Mouse (Mus musculus) testis, adult 2 months (tissue): ENCODE measurements at regions not wholly inside any gene's neighbourhood (a gene's known extent, or its start where the extent isn't known, plus 50 kb on each side); places are given as distances from the start of the nearest gene placed in this dataset.

Experiments used
- H3K27ac ChIP-seq: fragments of 200-500 bp; 2 replicates; pipeline ENCODE4 v1.5.1; 2012; ENCODE audit warnings: low read depth, low read length; ENCODE audit not compliant: control insufficient read depth, insufficient read depth
- H3K27me3 ChIP-seq: fragments of 200-500 bp; 2 replicates; pipeline ENCODE4 v1.6.1; 2012; ENCODE audit warnings: mild to moderate bottlenecking, low read length, moderate library complexity; ENCODE audit not compliant: control insufficient read depth, insufficient read depth
- H3K36me3 ChIP-seq: fragments of 200-500 bp; 2 replicates; pipeline ENCODE4 v1.6.1; 2012; ENCODE audit warnings: mild to moderate bottlenecking, low read length; ENCODE audit not compliant: control insufficient read depth, insufficient read depth
- H3K4me1 ChIP-seq: fragments of 200-500 bp; 2 replicates; pipeline ENCODE4 v1.6.1; 2012; ENCODE audit warnings: low read length; ENCODE audit not compliant: control insufficient read depth, insufficient read depth
- H3K4me3 ChIP-seq: fragments of 200-500 bp; 2 replicates; pipeline ENCODE4 v1.5.1; 2012; ENCODE audit warnings: low read depth, mild to moderate bottlenecking, low read length, moderate library complexity, mixed read lengths; ENCODE audit not compliant: control insufficient read depth
- CTCF ChIP-seq: fragments of 200-500 bp; IDR thresholded peaks from 2 replicates; pipeline ENCODE4 v1.5.1; 2012; ENCODE audit warnings: low read depth, mild to moderate bottlenecking, inconsistent platforms, low read length, moderate library complexity; ENCODE audit not compliant: control insufficient read depth, insufficient read depth, insufficient replicate concordance
- POLR2A ChIP-seq: fragments of 200-500 bp; IDR thresholded peaks from 2 replicates; pipeline ENCODE4 v1.6.1; 2012; ENCODE audit warnings: low read depth, mild to moderate bottlenecking, inconsistent platforms, low read length, moderate library complexity; ENCODE audit not compliant: control insufficient read depth

DNA sequence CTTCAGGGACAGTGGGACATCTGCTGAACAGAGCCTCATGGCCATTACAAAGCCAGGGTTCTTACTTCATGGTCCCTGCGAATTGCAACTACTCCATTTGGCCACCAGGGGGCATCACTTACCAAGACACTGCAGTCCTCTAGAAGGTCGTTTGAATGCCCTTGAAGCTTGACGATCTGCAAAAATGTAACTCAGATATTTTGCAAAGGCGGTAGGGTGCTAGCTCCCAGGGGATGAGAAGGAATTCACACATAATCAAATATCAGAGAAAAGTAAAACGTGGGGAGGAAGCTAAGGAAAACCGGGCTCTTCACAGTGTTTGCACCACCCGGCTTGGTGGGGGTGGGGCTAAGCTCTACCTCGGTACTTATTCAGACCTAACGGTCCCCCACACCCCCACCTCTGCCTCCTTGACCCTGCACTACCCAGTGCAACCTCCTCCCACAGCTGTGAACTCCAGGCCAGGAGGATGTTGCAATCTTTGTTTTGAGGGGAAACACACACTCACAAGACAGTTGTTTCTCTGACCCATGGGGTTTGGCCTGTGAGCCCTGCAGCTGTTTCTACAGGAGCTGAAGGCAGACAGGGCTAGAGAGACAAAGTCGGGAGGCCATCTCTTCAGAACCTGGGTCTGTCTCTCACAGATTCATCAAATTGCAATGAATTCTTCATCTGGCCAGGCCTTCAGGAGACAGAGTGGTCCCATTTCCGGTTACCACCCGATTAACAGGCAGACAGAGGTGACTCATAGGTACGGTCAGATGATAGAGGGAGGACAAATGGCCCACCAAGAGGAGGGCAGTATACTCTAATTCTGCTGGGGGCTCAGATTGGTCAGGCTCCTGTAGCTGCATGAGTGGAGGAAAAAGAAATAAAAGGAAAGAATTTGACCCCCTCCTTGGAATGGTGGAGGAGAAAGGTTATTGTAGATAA lies 85.3 kb upstream of the Fam49a start:
- H3K4me3 ChIP-seq, result no peak overlapping the region; the same call in 1 of the 2 replicates
- no peak overlapping the region; the same call in 1 of the 2 replicates for H3K27ac ChIP-seq
- H3K27me3 ChIP-seq, result no peaks in the 10 kb centered on the region
- TF ChIP-seq POLR2A (no peak), CTCF (peak; percentile 70)
- H3K4me1 ChIP-seq, result peaks cover 6% of the 10 kb centered on the region
- no peaks in the 10 kb centered on the region for H3K36me3 ChIP-seq

DNA sequence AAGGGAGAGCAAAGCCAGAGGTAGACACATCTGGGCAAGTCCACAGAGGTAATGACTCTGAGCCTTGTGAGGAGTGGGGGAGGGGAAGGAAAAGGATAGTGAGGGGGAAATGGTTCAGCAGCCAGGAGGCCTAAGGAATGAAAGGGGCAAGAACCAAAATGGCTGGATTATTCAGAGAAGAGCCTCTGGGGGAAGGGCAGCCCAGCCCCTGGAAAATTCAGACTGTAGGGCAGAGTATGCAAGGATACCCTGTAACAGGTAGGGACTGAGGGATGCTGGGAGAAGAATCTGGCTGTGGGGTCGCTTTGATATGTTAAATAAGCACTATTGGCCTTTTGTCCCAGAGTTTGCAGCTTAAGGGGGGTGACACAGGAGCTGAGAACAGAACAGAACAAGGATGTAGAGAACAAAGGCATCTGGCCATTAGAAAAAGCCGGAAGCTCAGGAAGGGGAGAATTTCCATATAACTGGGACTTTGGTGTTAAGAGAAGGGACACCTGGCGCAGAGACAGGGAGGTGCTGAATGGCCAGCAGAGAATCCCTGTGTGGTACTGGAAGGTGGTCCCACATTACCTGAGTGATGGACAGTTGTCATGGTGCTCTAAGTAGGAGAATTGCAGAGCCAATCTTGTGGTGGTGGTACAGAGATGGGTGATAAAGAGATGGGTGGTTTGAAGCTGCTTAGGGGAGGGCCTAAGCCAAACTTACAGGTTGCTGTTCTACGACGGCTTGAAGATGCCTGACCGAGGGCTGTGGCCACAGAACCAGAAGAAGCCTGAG lies 84.5 kb upstream of the Fam49a start:
- no peaks in the 10 kb centered on the region for H3K36me3 ChIP-seq
- TF ChIP-seq CTCF (no peak), POLR2A (no peak)
- no peaks in the 10 kb centered on the region for H3K27me3 ChIP-seq
- H3K4me3 ChIP-seq, result no peak overlapping the region
- no peak overlapping the region for H3K27ac ChIP-seq
- H3K4me1 ChIP-seq, result peaks cover 6% of the 10 kb centered on the region

DNA sequence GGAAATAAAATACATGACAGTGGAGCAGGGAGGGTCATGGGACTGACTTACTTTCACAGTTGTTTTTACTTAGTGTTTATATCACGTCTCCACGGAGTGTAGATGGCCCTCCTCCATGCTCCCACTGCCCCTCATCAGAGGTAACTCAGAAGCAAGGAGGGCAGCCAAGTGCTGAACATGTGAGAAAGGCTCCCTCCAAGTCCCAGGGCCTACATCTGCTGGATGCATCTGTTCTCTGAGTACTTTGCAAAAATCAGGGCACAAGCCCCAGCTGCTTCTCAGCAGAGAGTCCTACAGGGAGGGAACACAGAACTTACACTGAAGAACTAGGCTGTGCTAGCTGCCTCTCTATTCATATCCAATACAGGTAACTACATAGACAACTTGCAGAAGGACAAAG lies 83.5 kb upstream of the Fam49a start:
- H3K36me3 ChIP-seq, result no peaks in the 10 kb centered on the region
- peaks cover 6% of the 10 kb centered on the region for H3K4me1 ChIP-seq
- no peak overlapping the region for H3K4me3 ChIP-seq
- H3K27ac ChIP-seq, result no peak overlapping the region
- H3K27me3 ChIP-seq, result no peaks in the 10 kb centered on the region
- TF ChIP-seq CTCF (no peak), POLR2A (no peak)

DNA sequence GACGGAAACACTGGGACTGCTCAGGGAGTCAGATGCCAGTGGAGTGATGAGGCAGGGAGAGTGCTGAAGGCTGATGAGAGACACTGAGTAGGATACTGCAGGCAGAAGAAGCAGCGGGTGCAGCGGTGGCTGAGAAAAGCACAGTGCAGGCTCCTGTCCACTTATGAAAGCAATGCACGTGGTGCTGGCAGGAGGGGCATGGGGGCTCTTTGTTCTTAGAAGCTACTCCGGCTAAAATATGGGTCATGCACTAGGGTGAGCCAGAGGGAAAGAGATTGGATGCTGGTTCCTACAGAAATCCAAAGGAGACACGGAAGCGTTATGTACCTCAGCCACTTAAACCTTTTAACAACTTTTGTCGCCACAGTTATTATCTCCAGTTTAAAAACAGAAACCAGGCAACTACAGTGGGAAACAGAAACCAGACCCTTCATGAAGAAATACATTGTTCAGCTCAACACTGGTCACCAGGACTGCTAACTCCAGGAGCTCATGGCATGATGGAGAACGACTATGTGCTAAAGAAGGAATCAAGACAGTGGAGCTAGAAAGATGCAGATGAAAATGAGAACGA lies 82.6 kb upstream of the Fam49a start:
- H3K4me3 ChIP-seq, result no peak overlapping the region
- H3K36me3 ChIP-seq, result no peaks in the 10 kb centered on the region
- H3K27ac ChIP-seq, result no peak overlapping the region
- TF ChIP-seq POLR2A, result no peak
- no peak for TF ChIP-seq CTCF
- H3K27me3 ChIP-seq, result no peaks in the 10 kb centered on the region
- peaks cover 6% of the 10 kb centered on the region for H3K4me1 ChIP-seq

DNA sequence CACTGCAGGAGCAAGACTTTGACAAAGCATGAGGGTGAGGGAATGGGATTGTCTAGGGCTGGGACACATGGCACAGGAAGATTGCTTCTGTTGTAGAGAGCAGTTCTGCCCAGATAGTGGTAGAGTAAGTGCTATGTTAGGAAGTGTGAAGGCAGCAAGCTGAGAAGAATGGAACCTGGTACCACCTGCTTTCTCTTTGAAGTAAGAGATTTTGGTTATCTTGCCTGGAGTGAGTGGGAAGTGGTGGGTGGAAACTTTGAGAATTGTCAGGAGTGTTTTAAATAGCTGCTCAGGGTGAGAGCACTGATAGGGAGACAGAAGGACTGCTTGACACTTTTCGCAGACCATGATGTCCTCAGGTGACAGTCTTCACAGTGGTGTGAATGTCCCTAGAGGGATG lies 81.0 kb upstream of the Fam49a start:
- peaks cover 6% of the 10 kb centered on the region for H3K4me1 ChIP-seq
- no peaks in the 10 kb centered on the region for H3K27me3 ChIP-seq
- no peaks in the 10 kb centered on the region for H3K36me3 ChIP-seq
- H3K27ac ChIP-seq, result no peak overlapping the region
- TF ChIP-seq POLR2A, result no peak
- no peak for TF ChIP-seq CTCF
- H3K4me3 ChIP-seq, result no peak overlapping the region

DNA sequence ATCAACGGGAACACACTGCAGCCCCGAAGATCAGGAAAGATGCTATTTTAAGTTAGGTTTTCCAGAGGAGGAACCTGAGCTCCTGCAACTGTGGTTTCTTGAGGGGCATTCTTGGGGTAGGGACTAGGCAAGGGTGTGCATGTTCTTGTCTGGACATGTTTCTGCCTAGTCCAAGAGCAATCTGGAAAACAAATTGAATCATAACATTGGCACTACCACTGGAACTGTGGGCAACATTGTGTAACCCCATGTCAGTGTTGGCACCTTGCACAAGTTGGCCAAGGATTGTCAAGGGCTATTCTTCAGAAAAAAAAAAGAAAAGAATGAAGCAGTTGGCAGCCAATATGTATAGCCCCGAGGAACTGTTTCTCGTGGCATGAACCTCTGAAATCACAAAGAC lies 80.3 kb upstream of the Fam49a start:
- Histone ChIP-seq H3K4me3 (no peak overlapping the region), H3K27ac (no peak overlapping the region), H3K27me3 (no peaks in the 10 kb centered on the region), H3K4me1 (peaks cover 2% of the 10 kb centered on the region), H3K36me3 (no peaks in the 10 kb centered on the region)
- no peak for TF ChIP-seq CTCF
- TF ChIP-seq POLR2A, result no peak

DNA sequence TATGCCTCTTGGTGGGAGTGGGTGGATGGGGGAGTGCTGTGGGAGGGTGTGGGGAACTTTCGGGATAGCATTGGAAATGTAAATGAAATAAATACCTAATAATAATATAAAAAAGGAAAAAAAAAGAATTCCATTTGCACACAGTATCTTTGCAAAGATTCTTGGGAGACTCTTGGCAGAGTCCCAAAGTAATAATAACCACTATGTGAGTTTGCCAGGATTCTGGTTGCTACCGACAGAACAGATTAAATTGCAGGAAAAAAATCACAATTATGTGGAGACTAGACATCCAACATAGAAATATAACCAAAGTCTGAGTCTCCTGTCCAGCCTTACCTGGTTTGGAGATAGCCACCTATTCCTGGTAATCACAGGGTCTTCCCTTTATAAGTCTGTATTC lies 75.6 kb upstream of the Fam49a start:
- Histone ChIP-seq H3K27me3 (no peaks in the 10 kb centered on the region), H3K4me1 (no peaks in the 10 kb centered on the region), H3K27ac (no peak overlapping the region), H3K4me3 (no peak overlapping the region), H3K36me3 (no peaks in the 10 kb centered on the region)
- TF ChIP-seq POLR2A, result no peak
